Mouse (Mus musculus): Measurements from ENCODE around the gene Tlcd1. TPM values are rescaled to one million over a fixed set of nuclear protein-coding genes. Genes with fewer than 3 reads are reported as not detected.

Gene Tlcd1
- polyA plus RNA-seq, 1 experiment, result 78.2 TPM

DNA sequence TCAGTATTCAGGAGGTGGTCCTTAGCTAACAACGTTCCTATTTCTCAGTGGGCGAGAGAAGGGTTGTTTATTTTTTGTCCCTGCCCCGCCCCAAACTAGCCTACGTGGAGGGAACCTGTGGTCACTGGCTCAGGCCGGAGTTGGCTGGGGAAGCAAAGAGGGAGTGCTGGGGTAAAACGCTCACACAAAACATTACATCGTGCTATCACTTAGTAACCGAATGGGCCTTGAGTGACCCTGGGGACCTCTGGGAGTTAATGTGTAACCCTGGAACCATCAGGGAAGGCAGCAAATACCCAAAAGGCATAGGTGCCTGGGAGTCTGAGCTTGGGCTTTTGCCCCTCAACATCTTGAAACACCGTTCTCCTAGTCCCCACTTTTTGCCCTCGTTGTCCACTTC, 926 bp downstream of the Tlcd1 start:
- H3K4me3 ChIP-seq (ENCODE audit: insufficient read depth, low read depth, low read length), result peak overlapping the region; percentile 83
- TF ChIP-seq POLR2A (IDR thresholded peaks at IDR 0.05; ENCODE audit: low read depth, low read length) (no peak), CTCF (conservative IDR thresholded peaks at IDR 0.05; ENCODE audit: insufficient read depth, insufficient read length, low read depth, low read length) (no peak)
- WGBS, result 1% methylated on average over 10 of the region's 10 CpGs
- H3K27ac ChIP-seq (ENCODE audit: insufficient read depth, low read depth, low read length), result peak overlapping the region; percentile 93
- peaks cover 4% of the 10 kb centered on the region; the same call in 1 of the 2 replicates for H3K36me3 ChIP-seq (ENCODE audit: control insufficient read depth, insufficient read depth, low read length)
- peaks cover 13% of the 10 kb centered on the region; the same call in 1 of the 2 replicates for H3K4me1 ChIP-seq (ENCODE audit: control insufficient read depth, insufficient read depth, low read length)
- no peaks in the 10 kb centered on the region for H3K27me3 ChIP-seq (replicated peaks; ENCODE audit: control insufficient read depth, insufficient read depth, low read length)
- DNase-seq, result peak; percentile 95

- peak; percentile 22 for TF ChIP-seq POLR2A (IDR thresholded peaks at IDR 0.05; ENCODE audit: low read depth, low read length)
- TF ChIP-seq CTCF (conservative IDR thresholded peaks at IDR 0.05; ENCODE audit: insufficient read depth, insufficient read length, low read depth, low read length), result peak; percentile 97
Observed at GRCm38 (mm10) chr11:78177903-78178858, 1.7 kb downstream of the Tlcd1 start.

GRCm38 (mm10) chr11:78178859-78179437, 2.4 kb downstream of the Tlcd1 start:
- Histone ChIP-seq H3K36me3 (ENCODE audit: control insufficient read depth, insufficient read depth, low read length) (peaks cover 4% of the 10 kb centered on the region; the same call in 1 of the 2 replicates), H3K27ac (ENCODE audit: insufficient read depth, low read depth, low read length) (peak overlapping the region; percentile 98), H3K4me1 (ENCODE audit: control insufficient read depth, insufficient read depth, low read length) (peaks cover 13% of the 10 kb centered on the region; the same call in 1 of the 2 replicates), H3K27me3 (replicated peaks; ENCODE audit: control insufficient read depth, insufficient read depth, low read length) (no peaks in the 10 kb centered on the region), H3K4me3 (ENCODE audit: insufficient read depth, low read depth, low read length) (peak overlapping the region; percentile 88)
- 5% methylated on average over 29 of the region's 29 CpGs for WGBS
- peak; percentile 94 for DNase-seq
- TF ChIP-seq CTCF (conservative IDR thresholded peaks at IDR 0.05; ENCODE audit: insufficient read depth, insufficient read length, low read depth, low read length) (no peak), POLR2A (IDR thresholded peaks at IDR 0.05; ENCODE audit: low read depth, low read length) (no peak)

More at GRCm38 (mm10) chr11:78177903-78178858, 1.7 kb downstream of the Tlcd1 start:
- H3K27me3 ChIP-seq (replicated peaks; ENCODE audit: control insufficient read depth, insufficient read depth, low read length), result no peaks in the 10 kb centered on the region
- peaks cover 4% of the 10 kb centered on the region; the same call in 1 of the 2 replicates for H3K36me3 ChIP-seq (ENCODE audit: control insufficient read depth, insufficient read depth, low read length)
- under 1% methylated on average over 83 of the region's 84 CpGs for WGBS
- DNase-seq, result peak; percentile 97
- peak overlapping the region; percentile 98 for H3K27ac ChIP-seq (ENCODE audit: insufficient read depth, low read depth, low read length)
- peaks cover 13% of the 10 kb centered on the region; the same call in 1 of the 2 replicates for H3K4me1 ChIP-seq (ENCODE audit: control insufficient read depth, insufficient read depth, low read length)
- H3K4me3 ChIP-seq (ENCODE audit: insufficient read depth, low read depth, low read length), result peak overlapping the region; percentile 88

- Histone ChIP-seq H3K36me3 (ENCODE audit: control insufficient read depth, insufficient read depth, low read length) (peaks cover 4% of the 10 kb centered on the region; the same call in 1 of the 2 replicates), H3K4me1 (ENCODE audit: control insufficient read depth, insufficient read depth, low read length) (peaks cover 13% of the 10 kb centered on the region; the same call in 1 of the 2 replicates), H3K4me3 (ENCODE audit: insufficient read depth, low read depth, low read length) (peak overlapping the region; percentile 88), H3K27ac (ENCODE audit: insufficient read depth, low read depth, low read length) (peak overlapping the region; percentile 54), H3K27me3 (replicated peaks; ENCODE audit: control insufficient read depth, insufficient read depth, low read length) (no peaks in the 10 kb centered on the region)
- no peak for DNase-seq
- WGBS, result 35% methylated on average over 8 of the region's 8 CpGs
- TF ChIP-seq CTCF (conservative IDR thresholded peaks at IDR 0.05; ENCODE audit: insufficient read depth, insufficient read length, low read depth, low read length) (no peak), POLR2A (IDR thresholded peaks at IDR 0.05; ENCODE audit: low read depth, low read length) (no peak)
Observed at GRCm38 (mm10) chr11:78179438-78179999, 3.0 kb downstream of the Tlcd1 start.

DNA sequence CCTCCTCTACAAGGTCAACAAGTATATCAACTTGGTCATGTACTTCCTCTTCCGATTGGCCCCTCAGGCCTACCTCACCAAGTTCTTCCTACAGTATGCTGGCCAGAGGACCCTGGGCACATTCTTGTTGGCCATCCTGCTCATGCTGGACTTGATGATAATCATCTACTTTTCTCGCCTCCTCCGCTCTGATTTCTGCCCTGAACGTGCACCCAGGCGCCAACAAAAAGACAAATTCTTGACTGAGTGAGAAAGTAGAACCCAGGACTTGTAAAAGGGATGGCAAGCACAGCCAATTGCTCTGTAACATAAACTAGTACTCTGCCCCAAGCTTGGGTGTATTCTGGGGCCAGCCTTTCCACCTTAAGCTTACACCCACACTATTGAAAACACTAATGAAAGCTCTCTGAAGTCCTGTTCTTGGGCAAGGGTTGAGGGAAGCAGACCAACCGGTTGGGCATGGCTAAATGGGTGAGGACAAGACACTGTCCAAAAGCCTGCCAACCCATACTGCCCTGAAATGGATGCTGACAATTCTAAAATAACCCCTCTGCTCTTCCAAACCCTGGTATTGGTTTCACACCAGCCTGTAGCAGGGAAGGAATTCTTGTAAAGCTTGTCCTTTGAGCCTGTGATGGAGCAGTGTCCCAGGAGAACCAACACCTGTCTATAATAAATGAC, 3.7 kb downstream of the Tlcd1 start:
- TF ChIP-seq POLR2A (IDR thresholded peaks at IDR 0.05; ENCODE audit: low read depth, low read length), result no peak
- no peak for TF ChIP-seq CTCF (conservative IDR thresholded peaks at IDR 0.05; ENCODE audit: insufficient read depth, insufficient read length, low read depth, low read length)
- Histone ChIP-seq H3K27me3 (replicated peaks; ENCODE audit: control insufficient read depth, insufficient read depth, low read length) (no peaks in the 10 kb centered on the region), H3K4me1 (ENCODE audit: control insufficient read depth, insufficient read depth, low read length) (peaks cover 13% of the 10 kb centered on the region; the same call in 1 of the 2 replicates), H3K27ac (ENCODE audit: insufficient read depth, low read depth, low read length) (no peak overlapping the region), H3K4me3 (ENCODE audit: insufficient read depth, low read depth, low read length) (no peak overlapping the region), H3K36me3 (ENCODE audit: control insufficient read depth, insufficient read depth, low read length) (peaks cover 4% of the 10 kb centered on the region; the same call in 1 of the 2 replicates)
- no peak for DNase-seq
- 62% methylated on average over 6 of the region's 6 CpGs for WGBS

GRCm38 (mm10) chr11:78181830-78182357, 5.4 kb downstream of the Tlcd1 start:
- Histone ChIP-seq H3K4me3 (ENCODE audit: insufficient read depth, low read depth, low read length) (no peak overlapping the region), H3K4me1 (ENCODE audit: control insufficient read depth, insufficient read depth, low read length) (peaks cover 9% of the 10 kb centered on the region; the same call in 1 of the 2 replicates), H3K27me3 (replicated peaks; ENCODE audit: control insufficient read depth, insufficient read depth, low read length) (no peaks in the 10 kb centered on the region), H3K36me3 (ENCODE audit: control insufficient read depth, insufficient read depth, low read length) (peaks cover 4% of the 10 kb centered on the region; the same call in 1 of the 2 replicates), H3K27ac (ENCODE audit: insufficient read depth, low read depth, low read length) (no peak overlapping the region)
- WGBS, result 36% methylated on average over 2 of the region's 2 CpGs
- TF ChIP-seq CTCF (conservative IDR thresholded peaks at IDR 0.05; ENCODE audit: insufficient read depth, insufficient read length, low read depth, low read length), result no peak
- no peak for TF ChIP-seq POLR2A (IDR thresholded peaks at IDR 0.05; ENCODE audit: low read depth, low read length)
- DNase-seq, result no peak

Data from kidney, adult 2 months (tissue).